ENCODE assay signal across 8 mouse cellular contexts in the genomic region with DNA sequence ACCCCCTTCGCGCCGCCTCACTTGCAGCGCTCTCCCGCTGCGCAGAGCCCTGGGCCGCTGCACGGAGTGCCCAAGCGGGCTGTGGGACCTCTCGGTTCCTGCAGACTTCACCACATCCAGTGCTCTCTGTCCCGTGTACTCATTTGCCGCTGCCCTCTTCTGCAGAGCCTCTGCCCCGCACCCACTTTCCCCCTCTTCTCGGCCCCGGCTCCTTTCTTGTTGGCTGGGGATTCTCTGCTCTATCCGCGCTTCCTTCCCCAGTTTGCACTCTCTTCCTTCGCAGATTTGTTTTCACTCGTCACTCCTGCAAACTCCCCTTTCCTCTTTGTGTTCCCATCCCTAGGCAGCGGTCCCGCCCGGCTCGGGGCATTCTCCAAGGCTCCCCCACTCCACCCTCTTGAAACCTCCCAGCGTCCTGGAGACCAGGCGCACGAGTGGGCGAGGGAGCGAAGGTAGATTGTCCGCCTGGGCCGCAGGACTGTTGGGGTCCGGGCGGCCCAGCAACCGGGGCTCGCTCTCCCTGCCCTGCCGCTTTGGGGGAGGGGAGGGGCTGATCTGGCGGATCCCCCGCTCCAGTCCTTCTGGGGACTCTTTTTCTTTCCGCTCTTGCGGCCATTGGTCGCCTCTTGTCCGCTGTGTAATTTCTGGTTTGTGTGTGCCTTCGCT. TPM values are rescaled to one million over a fixed set of nuclear protein-coding genes. Genes with fewer than 3 reads are reported as not detected.
A peak's percentile ranks its signal among the peaks of the same experiment; 100 is the strongest.
DNase-seq lines count a peak whose midpoint lies in the region; ATAC-seq and TF ChIP-seq lines count a peak whose summit lies in the region.

No protein-coding gene starts in this region.

- no peaks in the 10 kb centered on the region for H3K27me3 ChIP-seq in hindbrain, embryonic 11.5 days (ENCODE audit: control insufficient read depth, insufficient read depth, low read length)
- H3K27me3 ChIP-seq in limb, embryonic 13.5 days: no peaks in the 10 kb centered on the region
- no peaks in the 10 kb centered on the region for H3K27me3 ChIP-seq in midbrain, embryonic 15.5 days (replicated peaks)
- H3K27me3 ChIP-seq in testis, adult 2 months (ENCODE audit: control insufficient read depth, insufficient read depth, low read length): no peaks in the 10 kb centered on the region

- TF ChIP-seq POLR2A in testis, adult 2 months (IDR thresholded peaks at IDR 0.05; ENCODE audit: control insufficient read depth, low read depth, low read length): no peak

- TF ChIP-seq CTCF in testis, adult 2 months (IDR thresholded peaks at IDR 0.05; ENCODE audit: control insufficient read depth, insufficient read depth, insufficient replicate concordance, low read depth, low read length): no peak

- peak; percentile 59 for ATAC-seq in hindbrain, embryonic 11.5 days (ENCODE audit: low FRiP score)
- peak; percentile 34 for ATAC-seq in limb, embryonic 13.5 days (ENCODE audit: low FRiP score, low read depth)
- ATAC-seq in midbrain, embryonic 15.5 days (replicated peaks): peak; percentile 51

- no peaks in the 10 kb centered on the region for H3K36me3 ChIP-seq in hindbrain, embryonic 11.5 days (ENCODE audit: control insufficient read depth, insufficient read depth, low read length)
- H3K36me3 ChIP-seq in limb, embryonic 13.5 days: no peaks in the 10 kb centered on the region
- no peaks in the 10 kb centered on the region for H3K36me3 ChIP-seq in midbrain, embryonic 15.5 days (replicated peaks)
- H3K36me3 ChIP-seq in testis, adult 2 months (ENCODE audit: control insufficient read depth, insufficient read depth, low read length): no peaks in the 10 kb centered on the region

- peak overlapping the region; percentile 59 for H3K4me3 ChIP-seq in hindbrain, embryonic 11.5 days (ENCODE audit: low read depth, low read length)
- H3K4me3 ChIP-seq in limb, embryonic 13.5 days: peak overlapping the region; percentile 71
- peak overlapping the region; percentile 99 for H3K4me3 ChIP-seq in midbrain, embryonic 15.5 days
- H3K4me3 ChIP-seq in testis, adult 2 months (ENCODE audit: control insufficient read depth, low read depth, low read length): peak overlapping the region; percentile 30

- 0% methylated on average over 37 of the region's 42 CpGs for WGBS in hindbrain, embryonic 11.5 days
- 0% methylated on average over 42 of the region's 42 CpGs for WGBS in limb, embryonic 13.5 days
- under 1% methylated on average over 42 of the region's 42 CpGs for WGBS in midbrain, embryonic 15.5 days

- peak; percentile 57 for DNase-seq in Muller cell, postnatal 12 days (ENCODE audit: inconsistent ontology term)
- DNase-seq in adrenal gland, postnatal 10 days: peak; percentile 48
- peak; percentile 29 to 37 for DNase-seq in frontal cortex, postnatal 36 days (ENCODE audit: low spot score in 2 of 2)
- peak; percentile 76 for DNase-seq in hindbrain, embryonic 11.5 days (ENCODE audit: low spot score)
- no peak for DNase-seq in cerebellum, adult 11 months

- H3K9ac ChIP-seq in hindbrain, embryonic 11.5 days (ENCODE audit: low read depth, low read length): peak overlapping the region; percentile 93
- H3K9ac ChIP-seq in limb, embryonic 13.5 days: peak overlapping the region; percentile 96
- H3K9ac ChIP-seq in midbrain, embryonic 15.5 days: peak overlapping the region; percentile 97

- peak overlapping the region; percentile 94 for H3K27ac ChIP-seq in hindbrain, embryonic 11.5 days (ENCODE audit: low read depth, low read length)
- H3K27ac ChIP-seq in limb, embryonic 13.5 days: peak overlapping the region; percentile 98
- H3K27ac ChIP-seq in midbrain, embryonic 15.5 days: peak overlapping the region; percentile 90
- H3K27ac ChIP-seq in testis, adult 2 months (ENCODE audit: control insufficient read depth, insufficient read depth, low read depth, low read length): no peak overlapping the region

- peaks cover 2% of the 10 kb centered on the region; the same call in 1 of the 2 replicates for H3K4me1 ChIP-seq in hindbrain, embryonic 11.5 days (replicated peaks; ENCODE audit: control insufficient read depth, insufficient read depth, low read length)
- H3K4me1 ChIP-seq in limb, embryonic 13.5 days: peaks cover 42% of the 10 kb centered on the region
- peaks cover 36% of the 10 kb centered on the region for H3K4me1 ChIP-seq in midbrain, embryonic 15.5 days
- H3K4me1 ChIP-seq in testis, adult 2 months (ENCODE audit: control insufficient read depth, insufficient read depth, low read length): peaks cover 9% of the 10 kb centered on the region

- no peaks in the 10 kb centered on the region for H3K9me3 ChIP-seq in hindbrain, embryonic 11.5 days (ENCODE audit: control insufficient read depth, low read length)
- no peaks in the 10 kb centered on the region for H3K9me3 ChIP-seq in limb, embryonic 13.5 days
- H3K9me3 ChIP-seq in midbrain, embryonic 15.5 days: no peaks in the 10 kb centered on the region

- H3K4me2 ChIP-seq in hindbrain, embryonic 11.5 days (replicated peaks; ENCODE audit: low read depth, low read length): peak overlapping the region; percentile 79
- H3K4me2 ChIP-seq in limb, embryonic 13.5 days (replicated peaks): peak overlapping the region; percentile 77
- peak overlapping the region; percentile 82 for H3K4me2 ChIP-seq in midbrain, embryonic 15.5 days

RNA-seq across cellular contexts. Expression of gene Cachd1, which starts 1.0 kb away (rescaled TPM):
- total RNA-seq in adrenal gland, postnatal 10 days (2021): 1 to 10 TPM; 6.8 to 8.9 TPM
- polyA plus RNA-seq in hindbrain, embryonic 11.5 days (2014; fragmentation: Nextera tagmentation; extraction: Ambion mirVana): 23.4 and 26.0 TPM in 2 replicates
- polyA plus RNA-seq in limb, embryonic 13.5 days (2015; fragmentation: Nextera tagmentation; extraction: Ambion mirVana): 32.6 and 33.4 TPM in 2 replicates
- polyA plus RNA-seq in midbrain, embryonic 15.5 days (2015; fragmentation: Nextera tagmentation; extraction: Ambion mirVana): 41.8 and 48.7 TPM in 2 replicates
- polyA plus RNA-seq in testis, adult 2 months (2012; rRNA removed): 10.0 and 12.1 TPM in 2 replicates

Comparison
In these comparisons a context has a peak if more than half of its experiments do, and no peak if none do; other contexts are left out.
1. H3K4me3 ChIP-seq: peak in every context shown above with its lines; median percentile 99 in midbrain, embryonic 15.5 days; 71 in limb, embryonic 13.5 days; 59 in hindbrain, embryonic 11.5 days; 30 in testis, adult 2 months.